Mouse (Mus musculus): ENCODE results near the gene Trappc4. TPM values are rescaled to one million over a fixed set of nuclear protein-coding genes. Genes with fewer than 3 reads are reported as not detected.

Trappc4 gene
- polyA plus RNA-seq, 1 experiment from 2014 or later, result 131 TPM

DNA sequence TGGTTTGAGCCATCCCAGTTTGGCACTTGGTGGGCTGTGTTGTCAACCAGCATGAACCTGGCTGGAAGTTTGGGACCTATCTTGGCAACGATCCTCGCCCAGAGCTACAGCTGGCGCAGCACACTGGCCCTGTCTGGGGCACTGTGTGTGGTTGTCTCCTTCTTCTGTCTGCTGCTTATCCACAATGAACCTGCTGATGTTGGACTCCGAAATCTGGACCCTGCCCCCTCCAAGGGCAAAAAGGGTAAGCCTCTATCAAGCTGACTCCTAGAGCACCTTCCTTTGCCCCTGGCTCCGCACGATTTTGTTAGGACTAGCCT, 7.6 kb downstream of the Trappc4 start:
- Histone ChIP-seq H3K4me1 (peaks cover 9% of the 10 kb centered on the region; the same call in 1 of the 2 replicates), H3K36me3 (peaks cover 49% of the 10 kb centered on the region), H3K27me3 (no peaks in the 10 kb centered on the region), H3K9ac (no peak overlapping the region), H3K27ac (no peak overlapping the region), H3K4me2 (no peak overlapping the region), H3K4me3 (no peak overlapping the region), H3K9me3 (no peaks in the 10 kb centered on the region)
- WGBS, result 85% methylated on average over 6 of the region's 6 CpGs
- no peak for ATAC-seq (ENCODE audit: borderline replicate concordance, extremely low read depth, low FRiP score, low TSS enrichment)

DNA sequence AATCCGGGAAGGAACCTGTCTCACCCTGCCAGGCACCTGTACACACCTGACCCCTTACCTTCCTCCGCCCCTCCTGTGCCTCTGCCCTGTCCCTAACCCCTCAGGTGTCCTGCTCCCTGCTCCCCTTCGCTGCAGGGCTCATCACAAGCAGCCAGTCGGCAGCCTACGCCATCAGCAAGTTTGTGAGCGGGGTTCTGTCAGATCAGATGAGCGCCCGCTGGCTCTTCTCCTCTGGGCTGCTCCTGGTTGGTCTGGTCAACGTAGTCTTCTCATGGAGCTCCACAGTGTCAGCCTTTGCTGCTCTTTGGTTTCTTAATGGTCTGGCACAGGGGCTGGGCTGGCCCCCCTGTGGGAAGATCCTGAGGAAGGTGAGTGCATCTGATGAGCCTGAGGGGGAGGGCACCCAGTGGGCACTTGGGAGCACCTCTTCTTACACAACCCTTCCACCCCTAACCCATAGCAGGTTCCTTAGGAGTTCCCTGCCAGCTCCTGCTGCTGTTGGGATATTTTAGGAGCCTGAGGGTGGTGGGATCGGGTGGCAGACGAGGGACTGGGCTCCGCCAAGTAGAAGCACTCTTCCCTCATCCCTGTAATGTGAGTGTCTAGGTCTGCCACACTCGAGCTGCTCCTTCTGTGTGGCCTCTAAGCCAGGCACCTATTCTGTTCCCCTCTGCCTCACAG, 8.1 kb downstream of the Trappc4 start:
- Histone ChIP-seq H3K36me3 (peaks cover 44% of the 10 kb centered on the region), H3K27ac (no peak overlapping the region), H3K9me3 (no peaks in the 10 kb centered on the region), H3K4me1 (peaks cover 9% of the 10 kb centered on the region; the same call in 1 of the 2 replicates), H3K27me3 (no peaks in the 10 kb centered on the region), H3K4me2 (no peak overlapping the region), H3K4me3 (no peak overlapping the region), H3K9ac (no peak overlapping the region)
- 83% methylated on average over 13 of the region's 13 CpGs for WGBS
- ATAC-seq (ENCODE audit: borderline replicate concordance, extremely low read depth, low FRiP score, low TSS enrichment), result no peak

DNA sequence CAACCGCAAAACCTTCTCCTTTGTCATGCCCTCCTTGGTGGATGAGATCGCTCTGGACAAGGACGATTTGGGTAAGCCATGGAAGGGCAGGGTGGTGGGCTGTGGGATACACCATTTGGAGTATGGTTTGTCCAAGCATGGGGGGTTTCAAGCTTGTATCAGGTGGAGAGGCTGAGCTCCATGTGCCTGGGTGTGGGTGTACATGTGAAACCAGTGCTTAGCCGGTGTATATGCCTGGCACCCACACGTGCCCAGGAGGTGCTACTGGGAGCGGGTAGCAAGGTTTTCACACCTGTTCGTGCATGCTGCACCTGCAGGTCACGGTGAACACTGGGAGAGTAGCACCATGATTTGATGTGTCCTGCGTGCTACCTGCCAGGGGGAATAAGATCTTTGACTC, 8.8 kb downstream of the Trappc4 start:
- Histone ChIP-seq H3K27me3 (no peaks in the 10 kb centered on the region), H3K4me1 (peaks cover 9% of the 10 kb centered on the region; the same call in 1 of the 2 replicates), H3K4me2 (peak overlapping the region; percentile 85), H3K27ac (no peak overlapping the region), H3K9ac (no peak overlapping the region), H3K36me3 (peaks cover 37% of the 10 kb centered on the region), H3K9me3 (no peaks in the 10 kb centered on the region), H3K4me3 (no peak overlapping the region)
- ATAC-seq (ENCODE audit: borderline replicate concordance, extremely low read depth, low FRiP score, low TSS enrichment), result no peak
- 84% methylated on average over 9 of the region's 9 CpGs for WGBS

DNA sequence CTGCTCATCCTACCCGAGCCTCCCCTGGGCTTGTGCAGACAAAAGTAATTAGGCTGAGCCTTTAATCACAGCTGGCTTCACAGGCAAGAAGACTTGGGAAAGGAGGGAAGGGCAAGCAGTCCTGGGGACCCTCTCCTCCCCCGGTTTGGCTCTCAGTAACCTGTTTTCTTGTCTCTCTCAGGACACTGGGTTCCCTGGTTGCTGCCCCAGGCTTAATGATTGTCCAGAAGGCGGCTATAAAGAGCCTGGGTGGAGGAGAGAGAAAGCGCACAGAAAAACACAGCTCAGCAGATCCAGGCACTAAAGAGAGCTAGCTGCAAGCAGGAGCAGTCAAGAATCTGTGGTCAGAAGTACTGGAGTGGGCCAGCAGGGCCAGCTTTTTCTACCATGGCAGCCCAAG, 9.3 kb downstream of the Trappc4 start:
- peaks cover 32% of the 10 kb centered on the region for H3K36me3 ChIP-seq
- H3K9me3 ChIP-seq, result no peaks in the 10 kb centered on the region
- ATAC-seq (ENCODE audit: borderline replicate concordance, extremely low read depth, low FRiP score, low TSS enrichment), result no peak
- H3K27ac ChIP-seq, result no peak overlapping the region
- peaks cover 9% of the 10 kb centered on the region; the same call in 1 of the 2 replicates for H3K4me1 ChIP-seq
- H3K4me2 ChIP-seq, result peak overlapping the region; percentile 85
- 24% methylated on average over 4 of the region's 4 CpGs for whole genome bisulfite sequencing
- no peaks in the 10 kb centered on the region for H3K27me3 ChIP-seq
- peak overlapping the region; percentile 57 for H3K4me3 ChIP-seq
- 0 out of 2 replicates have a peak overlapping the region, but pooled peaks have one; percentile 65 for H3K9ac ChIP-seq

DNA sequence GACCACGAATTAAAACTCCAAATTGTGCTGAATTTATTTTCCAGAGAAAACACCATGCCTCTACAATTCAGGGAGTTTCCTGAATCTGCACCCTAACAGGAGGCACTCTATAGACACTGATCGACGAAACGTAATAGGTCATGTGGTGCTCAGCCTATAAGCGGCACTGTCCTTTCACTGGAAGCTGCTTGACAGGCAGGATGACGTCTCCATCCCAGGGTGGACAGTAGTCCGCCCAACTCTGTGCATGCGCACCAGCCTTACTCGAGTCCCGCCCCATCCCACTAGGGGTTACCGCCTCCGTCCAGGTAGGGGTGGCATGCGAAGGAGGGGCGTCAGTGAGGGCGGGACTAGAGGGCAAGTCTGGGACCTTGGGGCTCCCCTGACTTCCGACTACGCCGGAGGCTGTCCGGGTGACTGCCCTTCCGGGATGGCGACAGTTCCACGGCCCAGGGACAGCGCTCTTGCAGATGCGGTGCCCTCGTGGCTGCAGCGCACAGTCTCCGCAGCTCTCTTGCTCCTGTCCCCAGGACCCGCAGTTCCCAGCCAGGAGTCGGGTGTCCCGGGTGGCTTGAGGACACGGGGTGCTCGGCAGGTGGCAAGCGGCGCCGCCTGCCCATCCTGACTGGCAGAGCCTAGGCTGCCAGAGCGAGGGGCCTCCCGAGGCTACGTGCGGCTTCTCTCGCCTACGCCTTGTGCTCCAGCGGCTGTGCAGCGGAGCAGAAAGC, 10.6 kb downstream of the Trappc4 start, which contains the start of gene Slc37a4:
Gene Slc37a4 (plus strand): TSS at position 169 of the 728 bp plus-strand sequence.
- H3K36me3 ChIP-seq, result peaks cover 27% of the 10 kb centered on the region
- H3K27me3 ChIP-seq, result no peaks in the 10 kb centered on the region
- ATAC-seq (ENCODE audit: borderline replicate concordance, extremely low read depth, low FRiP score, low TSS enrichment), result peak; percentile 99
- peak within 1 kb of the TSS; percentile 57 for H3K4me3 ChIP-seq
- under 1% methylated on average over 43 of the region's 43 CpGs for WGBS
- peaks cover 9% of the 10 kb centered on the region; the same call in 1 of the 2 replicates for H3K4me1 ChIP-seq
- H3K9me3 ChIP-seq, result no peaks in the 10 kb centered on the region
- H3K27ac ChIP-seq, result peak within 1 kb of the TSS; percentile 74
- H3K4me2 ChIP-seq, result peak within 1 kb of the TSS; percentile 85
- peak within 1 kb of the TSS; percentile 65 for H3K9ac ChIP-seq

DNA sequence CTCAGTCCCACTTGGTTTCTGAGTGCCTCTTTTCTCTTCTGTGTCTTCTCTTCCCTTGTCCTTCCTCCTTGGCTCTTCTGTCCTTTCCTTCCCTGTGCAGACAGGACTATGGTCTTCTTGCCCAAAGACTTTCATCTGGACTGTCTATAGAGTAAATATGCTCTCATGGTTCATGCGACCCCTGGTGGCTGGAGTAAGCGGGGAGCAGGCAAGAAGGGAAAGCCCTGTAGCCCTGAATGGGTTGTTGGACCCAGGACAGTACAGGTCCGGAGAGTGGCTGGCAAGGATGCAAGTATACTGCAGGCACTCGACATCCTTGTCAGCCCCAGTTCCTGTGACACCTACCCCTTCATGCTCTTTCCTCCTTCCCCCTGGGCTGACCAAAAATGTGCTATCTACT, 15.9 kb downstream of the Trappc4 start:
- H3K36me3 ChIP-seq, result peaks cover 60% of the 10 kb centered on the region
- H3K4me3 ChIP-seq, result no peak overlapping the region
- no peak overlapping the region for H3K27ac ChIP-seq
- H3K9ac ChIP-seq, result no peak overlapping the region
- H3K4me2 ChIP-seq, result no peak overlapping the region
- H3K4me1 ChIP-seq, result 0 out of 2 replicates have a peak, but pooled peaks cover 4% of the 10 kb centered on the region
- 35% methylated on average over 4 of the region's 4 CpGs for WGBS
- H3K27me3 ChIP-seq, result no peaks in the 10 kb centered on the region
- ATAC-seq (ENCODE audit: borderline replicate concordance, extremely low read depth, low FRiP score, low TSS enrichment), result 0 out of 2 replicates have a peak, but pooled peaks have one; percentile 5
- no peaks in the 10 kb centered on the region for H3K9me3 ChIP-seq

DNA sequence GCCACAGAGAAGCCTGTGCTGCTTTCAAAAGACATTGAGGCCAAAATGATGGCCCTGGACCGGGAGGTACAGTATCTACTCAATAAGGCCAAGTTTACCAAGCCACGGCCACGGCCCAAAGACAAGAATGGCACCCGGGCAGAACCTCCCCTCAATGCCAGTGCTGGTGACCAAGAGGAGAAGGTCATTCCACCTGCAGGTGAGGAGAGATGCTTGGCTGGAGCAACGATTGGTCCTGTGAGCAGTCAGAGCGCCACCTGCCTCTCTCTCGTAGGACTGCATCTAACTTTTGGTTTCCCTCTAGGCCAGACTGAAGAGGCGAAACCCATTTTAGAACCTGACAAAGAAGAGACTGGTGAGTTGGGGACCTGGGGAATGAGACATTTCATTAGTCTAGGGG, 18.1 kb downstream of the Trappc4 start:
- no peak for ATAC-seq (ENCODE audit: borderline replicate concordance, extremely low read depth, low FRiP score, low TSS enrichment)
- no peaks in the 10 kb centered on the region for H3K4me1 ChIP-seq
- H3K9me3 ChIP-seq, result no peaks in the 10 kb centered on the region
- no peak overlapping the region for H3K27ac ChIP-seq
- no peaks in the 10 kb centered on the region for H3K27me3 ChIP-seq
- no peak overlapping the region for H3K4me3 ChIP-seq
- peaks cover 82% of the 10 kb centered on the region for H3K36me3 ChIP-seq
- H3K4me2 ChIP-seq, result no peak overlapping the region
- no peak overlapping the region for H3K9ac ChIP-seq
- WGBS, result 57% methylated on average over 8 of the region's 8 CpGs

DNA sequence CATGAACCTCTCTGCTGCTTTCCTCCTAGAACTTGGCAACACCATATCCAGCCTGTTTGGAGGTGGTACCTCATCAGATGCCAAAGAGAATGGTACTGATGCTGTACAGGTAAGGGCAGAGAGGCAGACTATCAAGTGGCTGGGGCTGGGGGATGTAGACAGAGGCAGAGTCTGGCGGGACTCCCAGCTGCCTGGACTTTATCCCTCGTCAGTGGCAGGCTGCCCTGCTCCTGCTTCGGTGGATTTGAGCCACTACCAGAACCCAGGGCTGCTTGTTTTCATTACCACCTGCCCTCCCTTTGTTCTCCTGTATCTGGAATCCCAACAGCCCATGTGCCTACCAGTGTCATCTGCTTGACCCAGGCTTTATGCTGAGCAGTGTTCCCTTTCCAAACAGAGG, 20.2 kb downstream of the Trappc4 start:
- Histone ChIP-seq H3K9ac (no peak overlapping the region), H3K9me3 (no peaks in the 10 kb centered on the region), H3K27ac (no peak overlapping the region), H3K4me3 (no peak overlapping the region), H3K27me3 (no peaks in the 10 kb centered on the region), H3K4me2 (no peak overlapping the region), H3K4me1 (no peaks in the 10 kb centered on the region), H3K36me3 (peaks cover 96% of the 10 kb centered on the region)
- WGBS, result 69% methylated on average over 3 of the region's 3 CpGs
- no peak for ATAC-seq (ENCODE audit: borderline replicate concordance, extremely low read depth, low FRiP score, low TSS enrichment)

DNA sequence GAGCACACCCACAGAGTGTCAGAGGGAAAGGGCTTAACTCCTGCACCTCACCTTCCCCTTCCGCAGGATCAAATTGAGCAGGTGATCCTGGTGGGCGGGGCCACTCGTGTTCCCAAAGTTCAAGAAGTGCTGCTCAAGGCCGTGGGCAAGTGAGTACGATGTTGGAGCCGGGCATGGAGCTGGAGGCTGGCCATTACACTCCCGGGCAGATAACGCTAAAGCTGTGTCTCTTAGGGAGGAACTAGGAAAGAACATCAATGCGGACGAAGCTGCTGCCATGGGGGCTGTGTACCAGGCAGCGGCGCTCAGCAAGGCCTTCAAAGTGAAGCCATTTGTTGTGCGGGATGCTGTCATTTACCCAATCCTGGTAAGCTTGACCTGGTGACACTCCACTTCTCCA, 22.8 kb downstream of the Trappc4 start:
- WGBS, result 87% methylated on average over 13 of the region's 13 CpGs
- Histone ChIP-seq H3K9me3 (no peaks in the 10 kb centered on the region), H3K4me1 (peaks cover 13% of the 10 kb centered on the region), H3K36me3 (peaks cover 87% of the 10 kb centered on the region), H3K9ac (no peak overlapping the region), H3K4me3 (no peak overlapping the region), H3K27me3 (no peaks in the 10 kb centered on the region), H3K27ac (no peak overlapping the region), H3K4me2 (no peak overlapping the region)
- ATAC-seq (ENCODE audit: borderline replicate concordance, extremely low read depth, low FRiP score, low TSS enrichment), result no peak

DNA sequence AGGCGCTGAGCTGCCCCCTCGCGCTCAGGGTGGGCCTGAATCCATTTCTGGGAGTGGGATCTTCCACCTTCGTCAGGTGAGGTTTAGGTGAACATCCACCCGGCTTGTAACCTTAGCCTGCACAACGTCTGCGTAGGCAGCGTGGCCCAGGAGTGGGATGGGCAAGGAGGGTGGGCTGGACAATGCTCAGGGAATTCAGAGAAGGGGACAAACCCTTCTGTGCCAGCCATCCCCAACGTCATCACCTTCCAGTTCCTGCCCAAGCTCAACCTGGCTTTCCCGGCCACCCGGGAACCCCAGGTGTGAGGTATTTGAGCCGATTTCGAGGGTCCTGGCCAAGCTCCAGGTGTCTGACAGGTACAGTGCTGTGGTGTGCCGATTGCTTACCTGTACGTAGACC, 27.5 kb downstream of the Trappc4 start:
- H3K27ac ChIP-seq, result peak overlapping the region; percentile 76
- peak overlapping the region; percentile 78 for H3K4me3 ChIP-seq
- H3K27me3 ChIP-seq, result no peaks in the 10 kb centered on the region
- H3K4me1 ChIP-seq, result peaks cover 21% of the 10 kb centered on the region
- H3K9me3 ChIP-seq, result no peaks in the 10 kb centered on the region
- peak; percentile 31; the same call in 1 of the 2 replicates for ATAC-seq (ENCODE audit: borderline replicate concordance, extremely low read depth, low FRiP score, low TSS enrichment)
- peak overlapping the region; percentile 90 for H3K4me2 ChIP-seq
- peak overlapping the region; percentile 92 for H3K9ac ChIP-seq
- H3K36me3 ChIP-seq, result peaks cover 40% of the 10 kb centered on the region
- 4% methylated on average over 15 of the region's 15 CpGs for WGBS

DNA sequence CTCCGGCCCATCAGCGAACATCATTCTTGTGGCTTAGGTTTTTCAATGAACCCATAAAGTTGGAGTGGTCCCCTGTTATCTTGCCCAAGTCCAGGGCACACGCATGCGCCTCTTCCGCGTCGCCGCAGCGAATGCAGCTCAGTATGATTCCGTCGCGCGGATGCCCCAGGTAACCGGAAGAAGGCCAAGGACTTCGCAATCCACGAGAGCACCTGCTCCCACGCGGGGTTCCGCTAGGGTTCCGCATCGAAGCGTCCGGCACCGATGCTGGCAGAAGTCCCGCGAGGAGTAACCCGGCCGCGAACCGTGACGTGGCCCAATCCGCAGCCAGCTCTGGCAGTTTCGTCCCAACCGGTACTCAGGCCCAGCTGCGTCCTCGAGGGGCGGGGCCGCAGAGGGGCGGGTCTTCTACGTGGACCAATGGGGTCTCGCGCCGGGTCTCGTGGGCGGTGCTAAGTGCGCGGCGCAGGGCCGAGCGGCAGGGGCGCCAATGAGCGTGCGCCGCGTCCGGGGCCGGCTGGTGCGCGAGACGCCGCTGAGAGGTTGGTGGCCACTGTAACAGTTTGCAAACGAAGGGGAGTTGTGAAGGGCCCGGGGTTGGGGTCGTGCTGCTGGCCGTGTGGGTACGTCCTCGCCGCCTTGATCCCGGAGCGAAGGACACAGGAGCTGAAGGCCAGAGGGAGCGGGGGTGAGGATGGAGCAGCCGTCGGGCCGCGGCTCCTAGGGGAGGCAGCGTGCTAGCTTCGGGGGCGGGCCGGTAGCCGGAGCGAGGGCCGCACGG, 28.2 kb downstream of the Trappc4 start, which contains the start of gene Hyou1:
Gene Hyou1 (plus strand): TSS at position 437 of the 781 bp plus-strand sequence.
- Histone ChIP-seq H3K4me2 (peak within 1 kb of the TSS; percentile 90), H3K4me1 (peaks cover 21% of the 10 kb centered on the region), H3K36me3 (peaks cover 34% of the 10 kb centered on the region), H3K9me3 (no peaks in the 10 kb centered on the region), H3K27me3 (no peaks in the 10 kb centered on the region), H3K27ac (peak within 1 kb of the TSS; percentile 77), H3K4me3 (peak within 1 kb of the TSS; percentile 78), H3K9ac (peak within 1 kb of the TSS; percentile 92)
- peak; percentile 99 for ATAC-seq (ENCODE audit: borderline replicate concordance, extremely low read depth, low FRiP score, low TSS enrichment)
- under 1% methylated on average over 82 of the region's 83 CpGs for WGBS

All from lung, embryonic 15.5 days (tissue).